Mouse (Mus musculus) limb, embryonic 15.5 days (tissue): Measurements from ENCODE around the gene Sirt1. TPM values are rescaled to one million over a fixed set of nuclear protein-coding genes. Genes with fewer than 3 reads are reported as not detected.
"Not testable (repeated sequence)": the region's sequence is repeated elsewhere in the genome, so short reads cannot be mapped to it uniquely, and the experiment has no call there.

Experiments used
- ATAC-seq: fragments of 200-750 bp; cut with Nextera tagmentation; 2 replicates; pipeline ENCODE4 v1.8.0; 2017; ENCODE audit warnings: low read depth, moderate TSS enrichment; ENCODE audit not compliant: insufficient number of reproducible peaks, low FRiP score, low TSS enrichment
- H3K27ac ChIP-seq: fragments of 300-500 bp; sonication (generic); 2 replicates; pipeline ENCODE4 v1.5.1; 2015; ENCODE audit warnings: moderate library complexity, mild to moderate bottlenecking, inconsistent platforms
- H3K27me3 ChIP-seq: fragments of 300-500 bp; sonication (generic); 2 replicates; pipeline ENCODE4 v1.6.1; 2015; ENCODE audit warnings: inconsistent platforms
- H3K36me3 ChIP-seq: fragments of 300-500 bp; sonication (generic); 2 replicates; pipeline ENCODE4 v1.6.1; 2015; ENCODE audit warnings: inconsistent platforms
- H3K4me1 ChIP-seq: fragments of 300-500 bp; sonication (generic); 2 replicates; pipeline ENCODE4 v1.6.1; 2015; ENCODE audit warnings: inconsistent platforms
- H3K4me2 ChIP-seq: fragments of 300-500 bp; sonication (generic); 2 replicates; pipeline ENCODE4 v1.6.1; 2015; ENCODE audit warnings: mild to moderate bottlenecking, inconsistent platforms
- H3K4me3 ChIP-seq: fragments of 300-500 bp; sonication (generic); 2 replicates; pipeline ENCODE4 v1.5.1; 2015; ENCODE audit warnings: mild to moderate bottlenecking, inconsistent platforms
- H3K9ac ChIP-seq: fragments of 300-500 bp; sonication (generic); 2 replicates; pipeline ENCODE4 v1.6.1; 2015; ENCODE audit warnings: inconsistent platforms
- H3K9me3 ChIP-seq: fragments of 300-500 bp; sonication (generic); 2 replicates; pipeline ENCODE4 v1.6.1; 2016; ENCODE audit warnings: inconsistent platforms
- WGBS: fragments of 180-500 bp; shearing (Covaris S2); methylation state at CpG from one replicate; pipeline ENCODE4 v1.1.7; 2015; 5-methylcytosine and 5-hydroxymethylcytosine counted together
- polyA plus RNA-seq: library from polyadenylated mRNA; unstranded; fragments of >200 nt; fragmentation: Nextera tagmentation; extraction: Ambion mirVana; gene quantifications from 2 replicates; pipeline ENCODE4 v1.2.1, GENCODE M21; 2015

Gene Sirt1
- polyA plus RNA-seq, 1 experiment from 2014 or later: 4.8 TPM

- Histone ChIP-seq H3K9me3 (no peaks in the 10 kb centered on the region), H3K4me2 (no peak overlapping the region), H3K27ac (no peak overlapping the region), H3K27me3 (no peaks in the 10 kb centered on the region), H3K4me3 (no peak overlapping the region), H3K4me1 (no peaks in the 10 kb centered on the region), H3K9ac (no peak overlapping the region), H3K36me3 (no peaks in the 10 kb centered on the region)
- ATAC-seq: no peak
- 44% methylated on average over 5 of the region's 5 CpGs for WGBS
Measured at GRCm38 (mm10) chr10:63417061-63417460, 35.6 kb upstream of the Sirt1 start.

DNA sequence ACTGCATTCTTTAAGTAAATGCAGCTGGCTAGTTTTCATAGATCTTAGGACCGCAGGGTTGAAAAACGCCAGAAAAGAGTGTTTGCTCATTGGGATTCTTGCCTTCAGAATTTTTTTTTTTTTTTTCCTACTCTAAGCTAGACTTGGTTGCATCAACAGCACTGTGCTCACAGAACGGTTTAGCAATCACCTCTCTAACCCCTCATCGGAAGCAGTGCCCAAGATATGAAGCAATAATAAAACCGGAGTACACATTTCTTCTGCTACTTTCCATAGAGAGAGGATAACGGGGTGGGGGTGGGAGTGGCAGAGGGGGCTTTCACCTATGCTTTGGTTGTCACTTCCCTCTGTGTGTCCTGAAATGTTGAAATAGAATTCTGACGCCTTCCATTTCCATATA lies 34.3 kb upstream of the Sirt1 start:
- H3K9me3 ChIP-seq: no peaks in the 10 kb centered on the region
- no peak overlapping the region for H3K27ac ChIP-seq
- H3K9ac ChIP-seq: no peak overlapping the region
- no peak overlapping the region for H3K4me2 ChIP-seq
- no peaks in the 10 kb centered on the region for H3K36me3 ChIP-seq
- no peaks in the 10 kb centered on the region for H3K27me3 ChIP-seq
- no peak for ATAC-seq
- WGBS: 44% methylated on average over 7 of the region's 7 CpGs
- H3K4me1 ChIP-seq: no peaks in the 10 kb centered on the region
- no peak overlapping the region for H3K4me3 ChIP-seq

GRCm38 (mm10) chr10:63415287-63415686 lies 33.8 kb upstream of the Sirt1 start:
- Histone ChIP-seq H3K27ac (no peak overlapping the region), H3K9ac (no peak overlapping the region), H3K9me3 (no peaks in the 10 kb centered on the region), H3K4me1 (no peaks in the 10 kb centered on the region), H3K4me2 (no peak overlapping the region), H3K36me3 (no peaks in the 10 kb centered on the region), H3K27me3 (no peaks in the 10 kb centered on the region), H3K4me3 (no peak overlapping the region)
- no peak for ATAC-seq
- 59% methylated on average over 7 of the region's 7 CpGs for WGBS

- no peaks in the 10 kb centered on the region for H3K9me3 ChIP-seq
- no peak overlapping the region for H3K9ac ChIP-seq
- no peak for ATAC-seq
- WGBS: 87% methylated on average over 17 of the region's 17 CpGs
- no peaks in the 10 kb centered on the region for H3K36me3 ChIP-seq
- H3K4me3 ChIP-seq: no peak overlapping the region
- H3K27ac ChIP-seq: no peak overlapping the region
- H3K27me3 ChIP-seq: no peaks in the 10 kb centered on the region
- H3K4me2 ChIP-seq: no peak overlapping the region
- no peaks in the 10 kb centered on the region for H3K4me1 ChIP-seq
Measured at GRCm38 (mm10) chr10:63412756-63413155, 31.3 kb upstream of the Sirt1 start.

- not testable (repeated sequence) for H3K36me3 ChIP-seq, H3K27ac ChIP-seq, H3K4me2 ChIP-seq, H3K4me1 ChIP-seq, H3K27me3 ChIP-seq, H3K9ac ChIP-seq, H3K9me3 ChIP-seq, H3K4me3 ChIP-seq, ATAC-seq
- WGBS: 89% methylated on average over 6 of the region's 7 CpGs
Measured at GRCm38 (mm10) chr10:63411674-63412073, 30.2 kb upstream of the Sirt1 start.

- Histone ChIP-seq H3K27me3 (no peaks in the 10 kb centered on the region), H3K4me3 (no peak overlapping the region), H3K9ac (no peak overlapping the region), H3K9me3 (no peaks in the 10 kb centered on the region), H3K4me2 (no peak overlapping the region), H3K4me1 (no peaks in the 10 kb centered on the region), H3K27ac (no peak overlapping the region), H3K36me3 (no peaks in the 10 kb centered on the region)
- no peak for ATAC-seq
- 56% methylated on average over 16 of the region's 16 CpGs for WGBS
Measured at GRCm38 (mm10) chr10:63410162-63410956, 28.9 kb upstream of the Sirt1 start.

GRCm38 (mm10) chr10:63403636-63404035 lies 22.1 kb upstream of the Sirt1 start:
- no peaks in the 10 kb centered on the region for H3K9me3 ChIP-seq
- 74% methylated on average over 2 of the region's 2 CpGs for WGBS

GRCm38 (mm10) chr10:63402731-63403504 lies 21.4 kb upstream of the Sirt1 start:
- Histone ChIP-seq H3K4me2 (no peak overlapping the region), H3K36me3 (0 out of 2 replicates have a peak, but pooled peaks cover 2% of the 10 kb centered on the region), H3K9me3 (no peaks in the 10 kb centered on the region), H3K4me3 (no peak overlapping the region), H3K27me3 (no peaks in the 10 kb centered on the region), H3K27ac (no peak overlapping the region), H3K9ac (no peak overlapping the region), H3K4me1 (no peaks in the 10 kb centered on the region)
- no peak for ATAC-seq
- WGBS: 88% methylated on average over 5 of the region's 5 CpGs

More at GRCm38 (mm10) chr10:63403636-63404035, 22.1 kb upstream of the Sirt1 start:
- Histone ChIP-seq H3K9ac (no peak overlapping the region), H3K4me2 (no peak overlapping the region), H3K27ac (no peak overlapping the region), H3K36me3 (no peaks in the 10 kb centered on the region), H3K4me1 (no peaks in the 10 kb centered on the region), H3K4me3 (no peak overlapping the region), H3K27me3 (no peaks in the 10 kb centered on the region)
- no peak for ATAC-seq

GRCm38 (mm10) chr10:63396963-63397362 lies 15.5 kb upstream of the Sirt1 start:
- Histone ChIP-seq H3K27me3 (no peaks in the 10 kb centered on the region), H3K9ac (no peak overlapping the region), H3K4me3 (no peak overlapping the region), H3K4me1 (no peaks in the 10 kb centered on the region), H3K27ac (no peak overlapping the region), H3K9me3 (no peaks in the 10 kb centered on the region), H3K36me3 (0 out of 2 replicates have a peak, but pooled peaks cover 6% of the 10 kb centered on the region), H3K4me2 (no peak overlapping the region)
- WGBS: 90% methylated on average over 10 of the region's 10 CpGs
- no peak for ATAC-seq

DNA sequence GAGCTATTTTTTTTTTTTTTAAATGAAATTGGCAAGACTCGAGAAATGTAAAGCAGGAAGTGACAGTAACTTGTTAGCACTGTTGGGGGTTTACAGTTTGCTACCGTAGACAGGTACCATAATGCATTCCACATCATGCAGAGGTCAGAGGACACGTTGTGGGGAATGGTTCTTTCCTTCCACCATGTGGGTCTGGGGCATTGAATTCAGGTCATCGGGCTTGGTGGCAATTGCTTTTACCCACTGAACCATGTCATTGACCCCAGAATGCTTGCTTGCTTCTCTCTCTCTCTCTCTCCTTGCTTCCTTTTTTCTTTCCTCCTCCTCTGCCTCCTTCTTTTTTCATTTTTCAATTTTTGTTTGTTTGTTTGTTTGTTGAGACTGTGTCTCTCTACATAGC lies 7.4 kb upstream of the Sirt1 start:
- no peaks in the 10 kb centered on the region for H3K27me3 ChIP-seq
- H3K36me3 ChIP-seq: no peaks in the 10 kb centered on the region
- H3K4me1 ChIP-seq: no peaks in the 10 kb centered on the region
- no peak for ATAC-seq
- H3K4me2 ChIP-seq: no peak overlapping the region
- H3K9me3 ChIP-seq: no peaks in the 10 kb centered on the region
- 78% methylated on average over 4 of the region's 4 CpGs for WGBS
- no peak overlapping the region for H3K4me3 ChIP-seq
- no peak overlapping the region for H3K27ac ChIP-seq
- no peak overlapping the region for H3K9ac ChIP-seq

DNA sequence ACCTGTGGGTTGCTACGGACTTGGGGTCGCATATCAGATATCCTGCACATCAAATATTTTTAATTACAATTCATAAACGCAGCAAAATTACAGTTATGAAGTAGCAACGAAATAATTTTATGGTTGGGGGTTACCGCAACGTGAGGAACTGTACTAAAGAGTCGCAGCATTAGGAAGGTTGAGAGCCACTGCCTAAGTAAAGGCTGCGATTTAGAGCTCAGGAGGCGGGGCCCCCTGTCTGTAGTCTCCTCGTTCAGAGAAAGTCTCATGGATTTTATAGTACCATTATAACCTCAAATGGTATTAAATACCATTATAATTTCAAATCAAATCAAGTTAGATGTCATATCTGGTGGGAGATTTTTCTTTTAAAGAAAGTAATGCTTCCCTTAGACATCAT lies 5.5 kb upstream of the Sirt1 start:
- ATAC-seq: no peak
- Histone ChIP-seq H3K27ac (peak overlapping the region; percentile 71), H3K4me3 (peak overlapping the region; percentile 58), H3K36me3 (no peaks in the 10 kb centered on the region), H3K4me1 (0 out of 2 replicates have a peak, but pooled peaks cover under 1% of the 10 kb centered on the region), H3K4me2 (peak overlapping the region; percentile 72), H3K9me3 (no peaks in the 10 kb centered on the region), H3K27me3 (no peaks in the 10 kb centered on the region), H3K9ac (peak overlapping the region; percentile 47; the same call in 1 of the 2 replicates)
- WGBS: 2% methylated on average over 10 of the region's 10 CpGs

DNA sequence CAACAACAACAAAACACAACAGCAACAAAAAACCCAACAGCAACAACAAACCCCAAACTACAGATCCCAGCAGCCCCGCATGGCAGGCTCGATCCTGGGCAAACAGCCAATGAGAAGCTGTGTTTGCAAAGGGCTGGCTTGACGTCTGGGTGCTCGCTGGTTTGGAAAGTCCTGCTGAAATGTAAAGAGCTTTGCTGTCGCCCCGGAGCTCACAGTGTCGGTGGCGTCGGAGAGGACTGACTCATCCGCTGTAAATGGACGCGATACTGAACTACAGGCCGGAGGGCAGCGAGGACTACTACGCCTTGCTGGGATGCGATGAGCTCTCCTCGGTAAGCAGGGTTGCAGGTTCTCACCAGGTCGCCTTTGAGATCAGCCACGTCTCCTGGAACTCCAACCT lies 4.9 kb upstream of the Sirt1 start:
- Histone ChIP-seq H3K36me3 (no peaks in the 10 kb centered on the region), H3K27ac (peak overlapping the region; percentile 71), H3K27me3 (no peaks in the 10 kb centered on the region), H3K4me2 (peak overlapping the region; percentile 72), H3K9me3 (no peaks in the 10 kb centered on the region), H3K4me1 (peaks cover 6% of the 10 kb centered on the region; the same call in 1 of the 2 replicates), H3K4me3 (peak overlapping the region; percentile 58), H3K9ac (peak overlapping the region; percentile 47)
- under 1% methylated on average over 19 of the region's 19 CpGs for WGBS
- peak; percentile 60; the same call in 1 of the 2 replicates for ATAC-seq
